Mouse (Mus musculus) C2C12 (cell line): ENCODE data around the gene Parvg. TPM values are rescaled to one million over a fixed set of nuclear protein-coding genes. Genes with fewer than 3 reads are reported as not detected.

Source experiments
- H3K27me3 ChIP-seq: one replicate; pipeline ENCODE4 v1.6.1; 2011; ENCODE audit not compliant: control insufficient read depth, insufficient read depth, insufficient read length
- H3K36me3 ChIP-seq: one replicate; pipeline ENCODE4 v1.6.1; 2011; ENCODE audit not compliant: control insufficient read depth, insufficient read depth
- H3K4me3 ChIP-seq: one replicate; pipeline ENCODE4 v1.5.1; 2011; ENCODE audit warnings: mild to moderate bottlenecking, control low read depth; ENCODE audit not compliant: poor library complexity, insufficient read depth, severe bottlenecking
- H3K79me2 ChIP-seq: one replicate; pipeline ENCODE4 v1.6.1; 2011; ENCODE audit not compliant: control insufficient read depth, insufficient read depth
- H3K79me3 ChIP-seq: one replicate; pipeline ENCODE4 v1.6.1; 2011; ENCODE audit warnings: low read depth, control low read depth
- H3ac ChIP-seq: one replicate; pipeline ENCODE3; 2011; ENCODE audit warnings: low read depth; ENCODE audit not compliant: control insufficient read depth, insufficient read length
- CTCF ChIP-seq: IDR thresholded peaks from one replicate; pipeline ENCODE4 v1.5.1; 2011; ENCODE audit not compliant: control insufficient read depth, insufficient read depth, insufficient read length
- MAX ChIP-seq: IDR thresholded peaks from one replicate; pipeline ENCODE4 v1.6.1; 2011; ENCODE audit warnings: mild to moderate bottlenecking, control low read depth
- MYOD1 ChIP-seq: IDR thresholded peaks from one replicate; pipeline ENCODE4 v1.6.1; 2011; ENCODE audit warnings: low read depth; ENCODE audit not compliant: control insufficient read depth, insufficient read length
- MYOG ChIP-seq: IDR thresholded peaks from one replicate; pipeline ENCODE4 v1.6.1; 2011; ENCODE audit not compliant: control insufficient read depth, insufficient read length; ENCODE audit errors: extremely low read depth
- USF1 ChIP-seq: IDR thresholded peaks from one replicate; pipeline ENCODE4 v1.6.1; 2011; ENCODE audit warnings: low read depth, mild to moderate bottlenecking, control low read depth, moderate library complexity
- polyA plus RNA-seq: library from polyadenylated mRNA; unstranded; fragments of >200 nt; fragmentation: generic; extraction: Trizol; gene quantifications from one replicate; pipeline ENCODE4 v1.2.1, GENCODE M21; 2012; ENCODE audit warnings: missing spikeins

Parvg gene
- polyA plus RNA-seq, 1 experiment, result 0.09 TPM

DNA sequence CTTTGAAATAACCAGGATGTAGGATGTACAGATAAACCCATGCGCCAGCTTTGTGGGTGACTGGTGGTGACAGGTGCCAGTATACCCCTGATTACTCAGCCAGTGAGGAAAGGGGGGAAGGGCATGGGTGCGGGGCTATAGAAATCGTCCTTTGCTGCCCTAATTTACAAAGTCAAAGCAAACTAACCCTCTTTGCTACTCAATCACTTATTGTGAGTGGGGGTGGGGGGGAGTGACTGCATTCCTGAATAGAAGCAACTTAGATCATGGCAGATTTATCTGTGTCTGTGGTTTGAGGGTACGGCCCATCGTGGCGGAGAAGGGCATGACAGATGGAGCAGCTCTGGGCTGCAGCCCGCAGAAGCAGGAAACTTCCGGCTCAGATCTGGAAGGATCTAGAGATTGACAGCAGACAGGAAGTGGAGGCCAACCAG, 64.9 kb downstream of the Parvg start:
- Histone ChIP-seq H3ac (no peak overlapping the region), H3K4me3 (no peak overlapping the region), H3K79me2 (no peaks in the 10 kb centered on the region), H3K79me3 (no peaks in the 10 kb centered on the region), H3K36me3 (no peaks in the 10 kb centered on the region), H3K27me3 (no peaks in the 10 kb centered on the region)
- TF ChIP-seq USF1, result no peak
- peak; percentile 97 for TF ChIP-seq MYOD1
- no peak for TF ChIP-seq MYOG

DNA sequence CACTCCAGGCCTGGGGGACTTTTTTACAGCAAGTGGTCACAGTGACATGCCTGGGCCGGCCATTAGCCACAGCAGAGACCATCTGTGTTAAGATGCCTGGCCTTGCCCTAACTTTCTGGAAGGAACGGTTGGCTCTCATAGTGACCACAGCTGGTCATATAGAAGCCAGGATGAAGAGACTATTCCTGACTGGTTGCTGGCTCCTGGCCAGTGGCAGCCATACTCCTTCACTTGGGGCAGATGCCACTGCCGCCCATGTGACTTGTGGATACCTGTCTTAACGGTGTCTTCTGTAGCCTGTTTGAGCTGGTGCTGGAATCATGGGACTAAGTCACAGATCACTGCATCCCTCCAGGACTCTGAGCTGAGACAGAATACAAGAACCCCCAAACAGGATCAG, 68.3 kb downstream of the Parvg start:
- Histone ChIP-seq H3K4me3 (no peak overlapping the region), H3K27me3 (peaks cover 3% of the 10 kb centered on the region), H3K79me3 (no peaks in the 10 kb centered on the region), H3K36me3 (no peaks in the 10 kb centered on the region), H3K79me2 (no peaks in the 10 kb centered on the region), H3ac (no peak overlapping the region)
- TF ChIP-seq MAX (no peak), MYOG (no peak), USF1 (no peak), CTCF (no peak)

Other genes with a start within 250 kb of the Parvg start
- not detected for gene Sult4a1, start 218.3 kb upstream of the Parvg start, polyA plus RNA-seq
- not detected for gene Pnpla5, start 200.9 kb upstream of the Parvg start, polyA plus RNA-seq
- not detected for gene Pnpla3, start 156.2 kb upstream of the Parvg start, polyA plus RNA-seq
- gene Samm50, start 131.8 kb upstream of the Parvg start, polyA plus RNA-seq, result 123 TPM
- gene Parvb, start 92.0 kb upstream of the Parvg start, polyA plus RNA-seq, result 103 TPM
- gene Shisal1, start 123.1 kb downstream of the Parvg start, polyA plus RNA-seq, result not detected
- gene Rtl6, start 233.8 kb downstream of the Parvg start, polyA plus RNA-seq, result 0.01 TPM